ENCODE assay signal across 22 mouse cellular contexts in the genomic region with DNA sequence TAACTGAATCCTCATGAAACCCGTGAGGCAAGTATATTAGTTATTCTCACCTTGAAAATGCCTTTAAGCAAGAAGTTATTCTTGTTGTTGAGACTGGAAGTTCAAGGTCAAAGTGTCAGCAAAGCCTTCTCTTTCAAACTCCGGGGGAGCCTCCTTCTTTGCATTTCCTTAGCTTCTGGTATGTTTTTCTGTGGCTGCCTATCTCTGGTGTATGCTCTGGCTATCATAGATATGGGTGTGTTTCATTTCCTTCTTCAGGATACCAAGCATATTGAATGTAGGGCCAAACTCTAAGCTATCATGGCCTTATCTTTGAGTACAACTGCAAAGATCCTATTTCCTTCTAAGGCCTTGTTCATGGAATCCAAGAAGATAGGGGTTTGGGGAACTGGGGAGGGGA.
DNase-seq lines count a peak whose midpoint lies in the region; ATAC-seq and TF ChIP-seq lines count a peak whose summit lies in the region.
"Had no signal": no experiment of that assay in that cellular context is flagged by ENCODE, and none has a peak within 500 bp of the region (broad histone marks: within the 10 kb centered on the region; RNA-seq: fewer than 3 reads in every experiment).

No protein-coding gene starts in this region.

- TF ChIP-seq POLR2A in MEL (IDR thresholded peaks at IDR 0.05; ENCODE audit: control insufficient read depth in 1 of 2, insufficient read depth in 1 of 2, low read depth in 1 of 2, low read length in 2 of 2, poor library complexity in 1 of 2): no peak

- no peaks in the 10 kb centered on the region; the same call in 1 of the 2 replicates for H3K27me3 ChIP-seq in intestine, embryonic 14.5 days (replicated peaks; ENCODE audit: control insufficient read depth, insufficient read depth, low read length)
- no peaks in the 10 kb centered on the region for H3K27me3 ChIP-seq in intestine, embryonic 16.5 days (replicated peaks; ENCODE audit: control insufficient read depth, insufficient read depth, low read length)
- no peaks in the 10 kb centered on the region; a peak in 2 of 4 replicates for H3K27me3 ChIP-seq in MEL (ENCODE audit: control insufficient read depth in 1 of 2, insufficient read depth in 2 of 2, low read length in 2 of 2)
- 0 out of 2 replicates have a peak, but pooled peaks cover 4% of the 10 kb centered on the region for H3K27me3 ChIP-seq in heart, embryonic 10.5 days (ENCODE audit: insufficient read depth, poor library complexity, severe bottlenecking)
- H3K27me3 ChIP-seq: embryonic facial prominence, embryonic 12.5 days had no signal

- no peak for TF ChIP-seq RAD21 in MEL (IDR thresholded peaks at IDR 0.05; ENCODE audit: low read depth, low read length)

- H3K27ac ChIP-seq in intestine, embryonic 14.5 days (ENCODE audit: low read depth): no peak overlapping the region
- no peak overlapping the region for H3K27ac ChIP-seq in intestine, embryonic 16.5 days (ENCODE audit: low read length)
- H3K27ac ChIP-seq in MEL (ENCODE audit: control insufficient read depth, low read depth, low read length): no peak overlapping the region
- H3K27ac ChIP-seq in heart, embryonic 10.5 days: no peak overlapping the region
- H3K27ac ChIP-seq: embryonic facial prominence, embryonic 10.5 days; embryonic facial prominence, embryonic 12.5 days; forebrain, embryonic 13.5 days; forebrain, embryonic 15.5 days had no signal

- no peak overlapping the region for H3K9ac ChIP-seq in intestine, embryonic 14.5 days (ENCODE audit: low read length)
- H3K9ac ChIP-seq in intestine, embryonic 16.5 days (ENCODE audit: low read depth, low read length): no peak overlapping the region
- no peak overlapping the region for H3K9ac ChIP-seq in MEL (ENCODE audit: control insufficient read depth, low read depth, low read length, poor library complexity, severe bottlenecking)
- H3K9ac ChIP-seq: embryonic facial prominence, embryonic 12.5 days; forebrain, embryonic 13.5 days; forebrain, embryonic 15.5 days; forebrain, postnatal 0 days had no signal

- H3K4me2 ChIP-seq in intestine, embryonic 14.5 days (ENCODE audit: low read length): no peak overlapping the region
- no peak overlapping the region for H3K4me2 ChIP-seq in intestine, embryonic 16.5 days (ENCODE audit: low read depth, low read length)
- H3K4me2 ChIP-seq: embryonic facial prominence, embryonic 12.5 days; forebrain, embryonic 13.5 days; forebrain, embryonic 15.5 days had no signal

- peak; percentile 33 for DNase-seq in intestine, embryonic 14.5 days (ENCODE audit: low spot score)
- DNase-seq in ES-CJ7 (ENCODE audit: low read depth, low spot score): peak; percentile 11
- peak; percentile 59 for DNase-seq in MEL (ENCODE audit: low read depth, low spot score)
- DNase-seq in R1 (ENCODE audit: low read depth, low spot score): peak; percentile 49
- DNase-seq in c-Kit-positive CD71-positive TER-119-positive erythroid progenitor cells, embryonic 14.5 days (ENCODE audit: low spot score): no peak
- DNase-seq in heart, embryonic 10.5 days (ENCODE audit: low spot score): no peak
- DNase-seq: adrenal gland, adult 2 months; adrenal gland, postnatal 10 days; adrenal gland, postnatal 25 days; cerebellum, adult 11-12 months; cerebellum, adult 2 months; cerebellum, adult 9-10 months; cerebellum, postnatal 10 days; cerebellum, postnatal 25 days; forebrain, postnatal 0 days had no signal

- no peaks in the 10 kb centered on the region for H3K79me2 ChIP-seq in MEL (ENCODE audit: control insufficient read depth, insufficient read depth, low read length, poor library complexity)

- H3K4me1 ChIP-seq in intestine, embryonic 14.5 days (replicated peaks; ENCODE audit: control insufficient read depth, insufficient read depth, low read length): peaks cover 17% of the 10 kb centered on the region
- 0 out of 2 replicates have a peak, but pooled peaks cover 3% of the 10 kb centered on the region for H3K4me1 ChIP-seq in intestine, embryonic 16.5 days (ENCODE audit: control insufficient read depth, insufficient read depth, low read length)
- peaks cover 6 to 19% of the 10 kb centered on the region in 2 experiments for H3K4me1 ChIP-seq in MEL (ENCODE audit: control insufficient read depth in 1 of 2, insufficient read depth in 2 of 2, low read length in 2 of 2)
- H3K4me1 ChIP-seq in heart, embryonic 10.5 days: peaks cover 15% of the 10 kb centered on the region

- WGBS in intestine, embryonic 14.5 days: 64% methylated on average over 2 of the region's 2 CpGs
- WGBS in intestine, embryonic 16.5 days: 62% methylated on average over 2 of the region's 2 CpGs
- WGBS in heart, embryonic 10.5 days: 49% methylated on average over 2 of the region's 2 CpGs

- TF ChIP-seq EP300 in MEL (IDR thresholded peaks at IDR 0.05; ENCODE audit: low read depth in 1 of 2, low read length in 2 of 2): peak; percentile 83 to 85

- no peaks in the 10 kb centered on the region for H3K36me3 ChIP-seq in intestine, embryonic 14.5 days (ENCODE audit: control insufficient read depth, insufficient read depth, low read length)
- H3K36me3 ChIP-seq in intestine, embryonic 16.5 days (ENCODE audit: control insufficient read depth, insufficient read depth, low read length): no peaks in the 10 kb centered on the region
- peaks cover 0 to 31% of the 10 kb centered on the region in 2 experiments; a peak in 2 of 4 replicates for H3K36me3 ChIP-seq in MEL (ENCODE audit: control insufficient read depth in 1 of 2, insufficient read depth in 2 of 2, low read length in 2 of 2)
- no peaks in the 10 kb centered on the region for H3K36me3 ChIP-seq in heart, embryonic 10.5 days
- H3K36me3 ChIP-seq: embryonic facial prominence, embryonic 10.5 days; embryonic facial prominence, embryonic 12.5 days; forebrain, embryonic 15.5 days; G1E had no signal

- no peak for TF ChIP-seq CTCF in MEL (IDR thresholded peaks at IDR 0.05 in 2 of 3, conservative IDR thresholded peaks at IDR 0.05 in 1 of 3; ENCODE audit: control insufficient read depth in 1 of 3, insufficient read depth in 1 of 3, low read depth in 2 of 3, low read length in 3 of 3, poor library complexity in 1 of 3, severe bottlenecking in 1 of 3)

- ATAC-seq in intestine, embryonic 14.5 days (replicated peaks; ENCODE audit: low FRiP score, low TSS enrichment, low read depth): no peak
- no peak for ATAC-seq in intestine, embryonic 16.5 days
- ATAC-seq: forebrain, embryonic 15.5 days; forebrain, postnatal 0 days; Patski had no signal

- H3K9me3 ChIP-seq in intestine, embryonic 14.5 days (ENCODE audit: control insufficient read depth, low read length): no peaks in the 10 kb centered on the region
- H3K9me3 ChIP-seq in intestine, embryonic 16.5 days (ENCODE audit: control insufficient read depth, low read length): no peaks in the 10 kb centered on the region
- H3K9me3 ChIP-seq in MEL (replicated peaks; ENCODE audit: insufficient read depth, low read length): no peaks in the 10 kb centered on the region
- no peaks in the 10 kb centered on the region for H3K9me3 ChIP-seq in heart, embryonic 10.5 days
- H3K9me3 ChIP-seq: embryonic facial prominence, embryonic 10.5 days; embryonic facial prominence, embryonic 12.5 days; forebrain, embryonic 13.5 days; forebrain, embryonic 15.5 days; G1E had no signal

- H3K4me3 ChIP-seq in intestine, embryonic 14.5 days (ENCODE audit: low read depth, low read length): no peak overlapping the region
- no peak overlapping the region for H3K4me3 ChIP-seq in intestine, embryonic 16.5 days (ENCODE audit: low read length)
- no peak overlapping the region for H3K4me3 ChIP-seq in MEL (ENCODE audit: control insufficient read depth in 1 of 2, insufficient read depth in 1 of 2, low read depth in 2 of 2, low read length in 2 of 2)
- no peak overlapping the region for H3K4me3 ChIP-seq in heart, embryonic 10.5 days
- H3K4me3 ChIP-seq: embryonic facial prominence, embryonic 10.5 days; embryonic facial prominence, embryonic 12.5 days; forebrain, embryonic 13.5 days; forebrain, embryonic 15.5 days had no signal

TF ChIP-seq in MEL, 35 proteins besides CTCF, POLR2A, EP300 and RAD21:
- TF ChIP-seq MAX (IDR thresholded peaks at IDR 0.05; ENCODE audit: low read length) (no peak), TCF12 (IDR thresholded peaks at IDR 0.05; ENCODE audit: low read depth, low read length) (peak; percentile 84), UBTF (IDR thresholded peaks at IDR 0.05; ENCODE audit: borderline replicate concordance, insufficient read depth, low read depth, low read length) (no peak), MAZ (IDR thresholded peaks at IDR 0.05; ENCODE audit: low read depth, low read length) (no peak), TBP (IDR thresholded peaks at IDR 0.05; ENCODE audit: low read depth, low read length) (no peak), GATA1 (IDR thresholded peaks at IDR 0.05; ENCODE audit: low read depth, low read length) (peak; percentile 85), BHLHE40 (IDR thresholded peaks at IDR 0.05; ENCODE audit: borderline replicate concordance, low read depth, low read length) (no peak), ETS1 (IDR thresholded peaks at IDR 0.05; ENCODE audit: low read depth, low read length) (peak; percentile 66), USF2 (IDR thresholded peaks at IDR 0.05; ENCODE audit: borderline replicate concordance in 1 of 2, insufficient read depth in 1 of 2, low read depth in 1 of 2, low read length in 2 of 2) (no peak), SIN3A (IDR thresholded peaks at IDR 0.05; ENCODE audit: low read length) (peak; percentile 41), USF1 (IDR thresholded peaks at IDR 0.05; ENCODE audit: low read depth, low read length) (no peak), RCOR1 (IDR thresholded peaks at IDR 0.05; ENCODE audit: low read depth, low read length) (peak; percentile 71; the same call in 1 of the 2 replicates), MEF2A (IDR thresholded peaks at IDR 0.05; ENCODE audit: extremely low read depth, insufficient replicate concordance, low read depth, low read length, poor library complexity, severe bottlenecking) (no peak), TAL1 (IDR thresholded peaks at IDR 0.05; ENCODE audit: low read length) (peak; percentile 11; the same call in 1 of the 2 replicates), MAFK (IDR thresholded peaks at IDR 0.05; ENCODE audit: borderline replicate concordance, low read depth, low read length) (no peak), KAT2A (conservative IDR thresholded peaks at IDR 0.05; ENCODE audit: low read depth, low read length) (no peak), POLR2AphosphoS2 (IDR thresholded peaks at IDR 0.05; ENCODE audit: low read length) (no peak), ZC3H11A (IDR thresholded peaks at IDR 0.05; ENCODE audit: low read depth, low read length) (no peak), NRF1 (IDR thresholded peaks at IDR 0.05; ENCODE audit: insufficient read depth, low read depth, low read length, poor library complexity, severe bottlenecking) (no peak), ZKSCAN1 (IDR thresholded peaks at IDR 0.05; ENCODE audit: low read depth, low read length) (no peak), ELF1 (IDR thresholded peaks at IDR 0.05; ENCODE audit: low read depth, low read length) (0 out of 2 replicates have a peak, but pooled peaks have one; percentile 18)
TF ChIP-seq in MEL: peak in this region for 7.

Comparison
In these comparisons a context has a peak if more than half of its experiments do, and no peak if none do; other contexts are left out.
1. DNase-seq: peak in intestine, embryonic 14.5 days (single experiment), ES-CJ7 (single experiment), MEL (single experiment) and R1 (single experiment); none in c-Kit-positive CD71-positive TER-119-positive erythroid progenitor cells, embryonic 14.5 days (single experiment) and heart, embryonic 10.5 days (single experiment).